Mouse (Mus musculus) mature B cell (primary cell): ENCODE results near the gene Pcdh17.

ENCODE experiments used
- in situ Hi-C: fragments of 300-500 bp; cut with MboI; formaldehyde crosslinking; loops from 2 replicates; pipeline ENCODE4 v1.14.3; 2019

Pcdh17 gene

GRCm38 (mm10) chr14:84443288-84443686 is at the start of gene Pcdh17:
TSS of gene Pcdh17 (plus strand) at chr14:84443563.
- in situ Hi-C loops = no loop called here

DNA sequence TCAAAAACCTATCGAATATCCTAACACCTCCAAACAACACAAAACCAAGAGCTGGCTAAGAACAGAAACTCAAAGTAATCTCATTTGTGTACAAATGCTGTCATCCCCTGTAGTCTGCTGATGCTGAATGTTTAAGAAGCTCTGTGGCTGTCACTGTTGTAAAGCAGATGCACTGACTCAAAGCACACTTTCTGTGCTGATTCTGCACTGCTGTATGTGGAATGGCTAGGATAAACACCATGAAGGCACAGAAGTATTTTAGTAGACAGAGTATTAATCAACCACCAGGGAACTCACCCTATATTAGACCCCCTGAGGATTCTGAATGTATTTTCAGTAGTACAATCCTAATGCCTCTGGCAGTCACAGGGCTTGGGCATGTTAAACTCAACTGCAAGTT is 46.2 kb upstream of the Pcdh17 start:
- in situ Hi-C loops = no loop called here

DNA sequence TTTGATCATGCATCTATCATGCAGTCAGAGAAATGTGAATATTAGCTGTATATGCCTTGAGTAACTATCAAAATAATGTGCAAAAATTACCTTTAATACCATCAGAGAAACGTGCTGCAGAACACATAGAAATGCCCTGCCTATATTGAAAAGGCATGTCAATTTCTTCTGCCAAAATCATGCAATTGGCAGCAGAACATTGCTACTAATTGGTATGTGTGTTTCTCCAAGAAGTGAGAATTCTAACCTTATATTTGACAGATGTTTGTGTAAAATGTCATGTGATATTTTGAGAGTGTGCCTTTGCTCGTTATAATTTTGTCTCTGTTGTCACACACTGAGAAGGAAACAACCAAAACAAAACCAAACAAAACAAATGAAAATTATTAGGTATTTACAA is 18.6 kb upstream of the Pcdh17 start:
- in situ Hi-C loops = no loop called here

DNA sequence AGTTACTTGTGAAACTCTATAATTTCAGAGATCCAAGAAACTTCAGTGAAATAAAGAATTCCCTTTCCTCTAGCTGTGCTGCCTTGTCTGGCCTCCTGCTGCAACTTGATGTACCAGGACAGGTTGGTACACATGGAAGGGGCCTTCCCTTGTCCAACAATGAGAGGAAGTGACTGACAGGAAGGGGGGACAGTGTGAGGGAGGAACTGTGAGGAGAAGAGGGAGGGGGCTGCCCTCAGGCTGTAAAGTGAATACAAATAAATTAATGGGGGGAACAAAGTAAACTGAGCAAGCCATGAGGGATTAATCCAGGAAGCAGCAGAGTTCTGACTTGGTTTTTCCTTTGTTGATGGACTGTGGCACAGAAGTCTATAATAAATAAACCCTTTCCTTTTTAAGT is 16.7 kb upstream of the Pcdh17 start:
- in situ Hi-C loops = no loop called here

- in situ Hi-C loops = no loop called here
Observed at GRCm38 (mm10) chr14:84438066-84438770, 5.1 kb upstream of the Pcdh17 start.

GRCm38 (mm10) chr14:84440903-84441302 is 2.5 kb upstream of the Pcdh17 start:
- in situ Hi-C loops = no loop called here

DNA sequence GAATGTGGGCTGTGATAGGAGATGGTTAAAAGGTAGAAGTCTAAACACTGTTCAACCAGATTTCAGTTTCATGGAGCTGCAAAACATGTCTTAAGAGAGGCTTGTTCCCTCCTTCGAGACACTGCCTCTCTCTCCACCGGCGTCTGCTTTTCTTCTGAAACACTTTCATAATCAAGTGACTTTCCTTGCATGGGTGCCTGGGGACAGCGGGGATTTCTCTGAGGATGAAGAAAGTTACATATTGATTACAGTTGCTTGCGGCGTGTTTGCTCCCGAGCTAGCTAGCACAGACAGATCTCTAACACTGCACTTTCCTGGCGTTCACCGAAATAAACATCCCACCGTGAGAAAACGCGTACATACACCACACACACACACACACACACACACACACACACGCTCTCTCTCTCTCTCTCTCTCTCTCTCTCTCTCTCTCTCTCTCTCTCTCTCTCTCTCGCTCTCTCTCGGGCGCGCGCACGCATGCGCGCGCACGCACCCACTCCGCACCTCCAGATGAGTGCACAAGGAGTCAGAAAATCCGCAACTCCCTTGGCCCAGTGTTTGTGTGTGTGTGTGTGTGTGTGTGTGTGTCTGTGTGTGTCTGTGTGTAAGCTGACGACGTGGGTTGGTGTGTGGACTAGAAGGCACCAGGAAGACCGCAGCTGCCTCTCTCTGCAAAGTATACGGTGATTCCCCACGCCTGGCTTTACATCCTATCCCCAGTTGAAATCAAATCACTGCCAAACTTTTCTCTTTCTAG is 655 bp upstream of the Pcdh17 start:
- in situ Hi-C loops = no loop called here

- in situ Hi-C loops = no loop called here
Observed at GRCm38 (mm10) chr14:84443761-84444160, 398 bp downstream of the Pcdh17 start.

GRCm38 (mm10) chr14:84444276-84444662 is 906 bp downstream of the Pcdh17 start:
- in situ Hi-C loops = no loop called here

- in situ Hi-C loops = no loop called here
Observed at GRCm38 (mm10) chr14:84444663-84445502, 1.5 kb downstream of the Pcdh17 start.

DNA sequence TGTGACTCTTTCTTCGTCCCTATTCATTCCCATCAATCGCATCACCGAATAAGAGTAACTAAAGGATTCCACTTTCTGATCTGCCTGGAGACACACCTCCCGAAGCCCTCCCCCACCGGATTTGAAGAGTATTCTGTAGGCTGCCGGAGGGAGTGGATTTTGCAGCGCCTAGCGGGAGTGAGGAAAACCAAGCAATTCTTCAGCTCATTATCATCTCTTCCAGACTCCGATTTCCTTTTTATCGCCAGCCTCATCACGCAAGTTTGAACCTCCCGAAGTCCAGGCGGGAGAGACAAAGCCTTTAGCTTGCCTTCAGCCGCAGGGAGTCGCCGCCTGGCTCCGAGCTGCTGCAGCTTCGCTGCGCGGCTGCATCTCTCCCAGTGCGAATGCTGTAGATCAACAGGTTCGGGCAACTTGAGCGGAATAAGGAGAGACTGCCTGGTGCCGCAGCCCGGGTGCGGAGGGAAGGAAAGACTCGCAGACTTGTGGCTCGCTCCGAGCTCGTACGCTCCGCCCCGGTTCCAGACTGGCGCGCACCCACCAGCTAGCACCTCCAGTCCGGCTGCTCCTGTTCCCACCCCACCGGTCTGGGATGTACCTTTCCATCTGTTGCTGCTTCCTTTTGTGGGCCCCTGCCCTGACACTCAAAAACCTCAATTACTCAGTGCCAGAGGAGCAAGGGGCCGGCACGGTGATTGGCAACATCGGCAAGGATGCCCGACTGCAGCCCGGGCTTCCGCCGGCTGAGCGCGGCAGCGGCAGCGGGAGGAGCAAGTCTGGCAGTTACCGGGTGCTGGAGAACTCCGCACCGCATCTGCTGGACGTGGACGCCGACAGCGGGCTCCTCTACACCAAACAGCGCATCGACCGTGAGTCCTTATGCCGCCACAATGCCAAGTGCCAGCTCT is 2.4 kb downstream of the Pcdh17 start:
- in situ Hi-C loops = no loop called here

GRCm38 (mm10) chr14:84446411-84446915 is 3.1 kb downstream of the Pcdh17 start:
- in situ Hi-C loops = no loop called here

GRCm38 (mm10) chr14:84446941-84447641 is 3.7 kb downstream of the Pcdh17 start:
- in situ Hi-C loops = no loop called here

DNA sequence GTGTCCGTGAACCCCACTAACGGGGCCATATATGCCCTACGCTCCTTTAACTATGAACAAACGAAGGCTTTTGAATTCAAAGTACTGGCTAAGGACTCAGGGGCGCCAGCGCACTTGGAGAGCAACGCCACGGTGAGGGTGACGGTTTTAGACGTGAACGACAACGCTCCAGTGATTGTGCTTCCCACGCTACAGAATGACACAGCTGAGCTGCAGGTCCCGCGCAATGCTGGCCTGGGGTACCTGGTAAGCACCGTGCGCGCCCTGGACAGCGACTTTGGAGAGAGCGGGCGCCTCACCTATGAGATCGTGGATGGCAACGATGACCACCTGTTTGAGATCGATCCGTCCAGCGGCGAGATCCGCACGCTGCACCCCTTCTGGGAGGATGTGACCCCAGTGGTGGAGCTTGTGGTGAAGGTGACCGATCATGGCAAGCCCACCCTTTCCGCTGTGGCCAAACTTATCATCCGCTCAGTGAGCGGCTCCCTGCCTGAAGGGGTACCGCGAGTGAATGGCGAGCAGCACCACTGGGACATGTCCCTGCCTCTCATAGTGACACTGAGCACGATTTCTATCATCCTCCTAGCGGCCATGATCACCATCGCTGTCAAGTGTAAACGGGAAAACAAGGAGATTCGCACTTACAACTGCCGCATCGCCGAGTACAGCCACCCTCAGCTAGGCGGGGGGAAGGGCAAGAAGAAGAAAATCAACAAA is 4.5 kb downstream of the Pcdh17 start:
- in situ Hi-C loops = no loop called here

GRCm38 (mm10) chr14:84448381-84448771 is 5.0 kb downstream of the Pcdh17 start:
- in situ Hi-C loops = no loop called here

GRCm38 (mm10) chr14:84454074-84454845 is 10.9 kb downstream of the Pcdh17 start:
- in situ Hi-C loops = no loop called here

DNA sequence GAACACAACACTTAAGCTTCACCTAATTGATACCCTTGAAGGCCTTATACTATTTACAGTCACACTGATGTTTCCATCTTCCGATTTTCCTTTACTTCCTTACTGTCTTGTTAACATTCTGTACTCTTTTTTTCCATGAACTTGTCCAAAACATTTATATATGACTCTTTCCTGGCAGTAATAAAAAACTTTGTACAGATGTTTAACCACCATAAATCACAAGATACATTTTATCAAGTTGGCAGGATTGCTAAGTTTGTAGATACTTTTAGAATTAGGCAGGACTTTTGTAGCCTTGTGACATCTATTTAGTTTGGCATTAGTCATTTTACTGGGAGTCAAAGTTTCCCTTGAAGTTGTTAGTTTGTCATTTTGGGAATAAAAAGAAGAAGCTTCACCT is 32.1 kb downstream of the Pcdh17 start:
- in situ Hi-C loops = no loop called here

- in situ Hi-C loops = no loop called here
Observed at GRCm38 (mm10) chr14:84476336-84476735, 33.0 kb downstream of the Pcdh17 start.

DNA sequence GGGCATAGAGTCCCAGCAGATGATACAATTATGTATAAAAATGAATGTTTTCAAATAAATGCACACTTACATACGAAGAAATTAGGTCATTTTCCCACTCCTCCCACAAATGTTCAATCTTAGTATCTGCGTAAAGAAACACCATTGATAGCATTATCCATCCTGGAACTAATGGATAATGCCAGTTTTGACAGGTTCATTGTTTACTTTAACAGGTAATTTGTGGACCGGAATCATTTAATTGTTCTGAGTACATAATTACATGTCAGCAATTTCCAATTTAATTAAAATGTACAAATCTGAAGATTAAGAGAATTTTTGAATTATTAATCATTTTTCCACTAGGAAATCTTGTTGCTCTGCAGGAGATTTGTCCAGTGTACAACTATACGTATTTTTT is 33.5 kb downstream of the Pcdh17 start:
- in situ Hi-C loops = no loop called here
